Mouse (Mus musculus) sigmoid colon, adult 10 weeks (tissue): ENCODE data around the gene Gapvd1. TPM values are rescaled to one million over a fixed set of nuclear protein-coding genes. Genes with fewer than 3 reads are reported as not detected.

Experiments
- polyA plus RNA-seq: library from polyadenylated mRNA; stranded (reverse); fragments of 350-450 nt; fragmentation: Illumina TruSeq; extraction: RNeasy Lipid Tissue Mini Kit (QIAGEN cat#74804); gene quantifications from one replicate; pipeline ENCODE4 v1.2.3, GENCODE M21; 2014; ENCODE audit warnings: low read depth, low replicate concordance

Gapvd1 gene
- polyA plus RNA-seq, result 60.9 TPM

GRCm38 (mm10) chr2:34754551-34755358 lies at the start of gene Gapvd1:
Gene Gapvd1 (minus strand): TSS chr2:34755232.

GRCm38 (mm10) chr2:34799357-34800256 lies 44.6 kb upstream of the Gapvd1 start, which contains the start of gene Rabepk:
Gene Rabepk (minus strand): TSS chr2:34799912.

GRCm38 (mm10) chr2:34771368-34772226 lies 16.6 kb upstream of the Gapvd1 start, which contains the start of gene Hspa5:
Gene Hspa5 (plus strand): TSS chr2:34771970.

Other genes starting within 250 kb of the Gapvd1 start
- gene Hspa5, start 16.7 kb upstream of the Gapvd1 start, polyA plus RNA-seq, result 787 TPM
- 8.2 TPM for gene Rabepk, start 44.7 kb upstream of the Gapvd1 start, polyA plus RNA-seq
- 93.4 TPM for gene Fbxw2, start 71.1 kb upstream of the Gapvd1 start, polyA plus RNA-seq
- not detected for gene Gm34653, start 77.8 kb upstream of the Gapvd1 start, polyA plus RNA-seq
- gene Cutal, start 119.2 kb upstream of the Gapvd1 start, polyA plus RNA-seq, result 161 TPM
- gene Psmd5, start 119.7 kb upstream of the Gapvd1 start, polyA plus RNA-seq, result 35.0 TPM
- gene Phf19, start 158.8 kb upstream of the Gapvd1 start, polyA plus RNA-seq, result 0.44 TPM
- 9.8 TPM for gene Traf1, start 206.5 kb upstream of the Gapvd1 start, polyA plus RNA-seq